Comparison of ENCODE assay signal across 15 mouse cellular contexts in genomic region chr2:37682197-37682811, GRCm38 (mm10).
"Had no signal": no experiment of that assay in that cellular context is flagged by ENCODE, and none has a peak within 500 bp of the region (broad histone marks: within the 10 kb centered on the region; RNA-seq: fewer than 3 reads in every experiment).

No protein-coding gene starts in this region.

- H3K4me3 ChIP-seq: intestine, embryonic 15.5 days; limb, embryonic 13.5 days; liver, embryonic 13.5 days; midbrain, embryonic 10.5 days; neural tube, embryonic 13.5 days had no signal

- H3K36me3 ChIP-seq: intestine, embryonic 15.5 days; limb, embryonic 13.5 days; liver, embryonic 13.5 days; neural tube, embryonic 13.5 days had no signal

- H3K27me3 ChIP-seq: intestine, embryonic 15.5 days; limb, embryonic 13.5 days; liver, embryonic 13.5 days; neural tube, embryonic 13.5 days had no signal

- H3K9me3 ChIP-seq: intestine, embryonic 15.5 days; liver, embryonic 13.5 days; midbrain, embryonic 10.5 days; neural tube, embryonic 13.5 days had no signal

- H3K4me2 ChIP-seq: intestine, embryonic 15.5 days; limb, embryonic 13.5 days; liver, embryonic 13.5 days; neural tube, embryonic 13.5 days had no signal

- H3K27ac ChIP-seq: intestine, embryonic 15.5 days; limb, embryonic 13.5 days; liver, embryonic 13.5 days; midbrain, embryonic 10.5 days; neural tube, embryonic 13.5 days had no signal

- H3K9ac ChIP-seq: intestine, embryonic 15.5 days; limb, embryonic 13.5 days; liver, embryonic 13.5 days; neural tube, embryonic 13.5 days had no signal

- ATAC-seq: intestine, embryonic 15.5 days; midbrain, embryonic 16.5 days had no signal

- H3K4me1 ChIP-seq: intestine, embryonic 15.5 days; midbrain, embryonic 10.5 days; neural tube, embryonic 13.5 days had no signal

- DNase-seq: kidney, postnatal 4 days; left cerebral cortex, postnatal 4 days; liver, embryonic 13.5 days; lung, adult 18-20 months; lung, postnatal 4 days; retina, postnatal 1 day; right cerebral cortex, postnatal 4 days; spleen, adult 18-20 months; thymus, adult 18-20 months; thymus, postnatal 14 days had no signal
